Mouse (Mus musculus): ENCODE data around the gene Map3k3. TPM values are rescaled to one million over a fixed set of nuclear protein-coding genes. Genes with fewer than 3 reads are reported as not detected.

Map3k3 gene
- polyA plus RNA-seq, 1 experiment from 2014 or later = 26.0 TPM

- TF ChIP-seq EP300 (IDR thresholded peaks at IDR 0.05) (no peak), CTCF (IDR thresholded peaks at IDR 0.05) (no peak)
- Histone ChIP-seq H3K4me1 (ENCODE audit: insufficient read depth, low read depth, low read length) (no peaks in the 10 kb centered on the region), H3K27ac (ENCODE audit: low read length) (no peak overlapping the region), H3K4me3 (ENCODE audit: low read depth, low read length) (no peak overlapping the region), H3K27me3 (replicated peaks; ENCODE audit: insufficient read depth, low read length) (no peaks in the 10 kb centered on the region), H3K4me2 (replicated peaks; ENCODE audit: low read depth, low read length) (peak overlapping the region; percentile 71; the same call in 1 of the 2 replicates), H3K9ac (replicated peaks; ENCODE audit: low read depth) (no peak overlapping the region), H3K9me3 (ENCODE audit: low read length) (no peaks in the 10 kb centered on the region), H3K36me3 (ENCODE audit: insufficient read depth, low read length) (no peaks in the 10 kb centered on the region)
- DNase-seq (ENCODE audit: low spot score) (no peak), ATAC-seq (no peak)
- WGBS = 67% methylated on average over 5 of the region's 5 CpGs
Measured at GRCm38 (mm10) chr11:106192241-106192640, 107.8 kb downstream of the Map3k3 start.

DNA sequence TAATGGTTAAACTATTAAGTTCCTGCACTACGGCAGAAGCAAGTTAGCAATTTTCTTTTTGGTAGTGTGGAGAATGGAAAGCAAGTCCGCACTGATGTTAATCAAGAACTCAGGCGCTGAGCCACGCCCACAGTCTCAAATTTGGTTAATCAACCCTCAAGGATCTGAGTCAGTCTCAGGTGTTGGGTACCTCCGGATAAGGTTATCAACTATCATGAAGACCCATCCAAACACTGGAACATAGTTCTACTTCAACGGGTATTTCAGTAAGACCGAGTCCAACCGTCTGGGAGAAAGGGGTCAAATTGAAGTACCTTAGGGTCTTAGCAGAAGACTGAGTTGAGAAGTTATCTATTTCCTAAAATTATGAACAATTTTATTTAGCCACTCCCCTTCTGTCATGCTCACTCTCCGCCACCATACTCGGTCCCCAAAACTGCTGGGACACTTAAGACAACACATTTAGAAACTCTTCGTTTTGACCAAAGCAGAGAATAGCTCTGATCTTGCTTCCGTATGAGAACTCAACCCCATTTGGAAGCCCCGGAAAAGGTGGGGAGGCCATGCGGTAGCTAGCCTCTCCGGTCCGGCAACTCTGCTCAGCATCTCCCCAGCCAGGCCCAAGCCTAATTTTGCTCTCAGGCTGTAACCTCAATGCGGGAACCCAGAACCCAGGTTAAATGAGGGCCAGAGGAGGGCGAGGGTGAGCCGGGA lies 108.4 kb downstream of the Map3k3 start:
- no peaks in the 10 kb centered on the region for H3K9me3 ChIP-seq (ENCODE audit: low read length)
- ATAC-seq = no peak; the same call in 1 of the 2 replicates
- H3K27ac ChIP-seq (ENCODE audit: low read length) = peak overlapping the region; percentile 71
- H3K36me3 ChIP-seq (ENCODE audit: insufficient read depth, low read length) = no peaks in the 10 kb centered on the region
- H3K9ac ChIP-seq (replicated peaks; ENCODE audit: low read depth) = peak overlapping the region; percentile 48
- peak overlapping the region; percentile 71 for H3K4me2 ChIP-seq (replicated peaks; ENCODE audit: low read depth, low read length)
- DNase-seq (ENCODE audit: low spot score) = peak; percentile 20
- no peaks in the 10 kb centered on the region for H3K27me3 ChIP-seq (replicated peaks; ENCODE audit: insufficient read depth, low read length)
- H3K4me1 ChIP-seq (ENCODE audit: insufficient read depth, low read depth, low read length) = no peaks in the 10 kb centered on the region
- WGBS = 6% methylated on average over 19 of the region's 19 CpGs
- TF ChIP-seq EP300 (IDR thresholded peaks at IDR 0.05) (no peak), CTCF (IDR thresholded peaks at IDR 0.05) (peak; percentile 49; the same call in 1 of the 2 replicates)
- H3K4me3 ChIP-seq (ENCODE audit: low read depth, low read length) = peak overlapping the region; percentile 62

DNA sequence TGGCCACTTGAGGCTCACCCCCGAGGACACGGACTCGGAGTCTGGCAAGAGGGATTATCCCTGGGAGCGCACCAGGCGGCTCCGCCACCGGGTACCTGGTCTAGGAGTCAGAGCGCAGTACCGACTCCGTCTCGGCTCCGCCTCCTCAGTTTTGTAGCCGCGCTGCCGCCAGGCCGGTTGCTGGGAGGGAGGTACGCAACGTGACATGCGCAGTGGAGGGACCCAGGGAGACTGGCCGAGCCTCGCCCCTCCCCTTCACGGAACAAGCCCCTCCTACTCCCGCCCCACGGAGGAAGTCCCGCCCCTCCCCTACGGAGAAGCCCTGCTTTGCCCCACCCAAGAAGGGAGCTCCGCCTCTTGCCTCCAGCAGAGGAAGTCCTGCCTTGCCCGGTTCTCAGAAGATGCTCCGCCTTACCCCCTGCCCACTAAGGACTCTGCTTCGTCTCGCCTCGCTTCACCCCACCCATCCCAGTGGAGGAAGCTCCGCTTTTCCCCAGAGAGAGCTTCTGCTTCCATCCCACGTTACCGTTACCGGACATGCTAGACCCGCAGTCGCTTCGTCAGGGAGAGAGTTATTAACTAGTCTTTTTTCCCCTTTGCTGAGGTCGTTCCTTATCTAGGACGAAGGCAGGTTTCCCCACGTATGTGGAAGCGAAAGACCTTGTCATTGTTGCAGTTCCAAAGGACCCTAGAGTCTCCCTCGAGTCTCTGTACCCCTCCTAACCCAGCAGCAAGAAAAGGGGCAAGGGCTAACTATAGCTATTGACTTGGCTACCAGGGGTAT lies 109.2 kb downstream of the Map3k3 start:
- 0 out of 2 replicates have a peak, but pooled peaks cover 3% of the 10 kb centered on the region for H3K36me3 ChIP-seq (ENCODE audit: insufficient read depth, low read length)
- H3K9ac ChIP-seq (replicated peaks; ENCODE audit: low read depth) = peak overlapping the region; percentile 50
- H3K4me3 ChIP-seq (ENCODE audit: low read depth, low read length) = peak overlapping the region; percentile 62
- 4% methylated on average over 44 of the region's 44 CpGs for WGBS
- H3K4me1 ChIP-seq (ENCODE audit: insufficient read depth, low read depth, low read length) = no peaks in the 10 kb centered on the region
- no peaks in the 10 kb centered on the region for H3K27me3 ChIP-seq (replicated peaks; ENCODE audit: insufficient read depth, low read length)
- H3K27ac ChIP-seq (ENCODE audit: low read length) = peak overlapping the region; percentile 88
- TF ChIP-seq EP300 (IDR thresholded peaks at IDR 0.05) = no peak
- no peak; the same call in 1 of the 2 replicates for TF ChIP-seq CTCF (IDR thresholded peaks at IDR 0.05)
- H3K4me2 ChIP-seq (replicated peaks; ENCODE audit: low read depth, low read length) = peak overlapping the region; percentile 71
- ATAC-seq (peak; percentile 98), DNase-seq (ENCODE audit: low spot score) (peak; percentile 100)
- H3K9me3 ChIP-seq (ENCODE audit: low read length) = no peaks in the 10 kb centered on the region

DNA sequence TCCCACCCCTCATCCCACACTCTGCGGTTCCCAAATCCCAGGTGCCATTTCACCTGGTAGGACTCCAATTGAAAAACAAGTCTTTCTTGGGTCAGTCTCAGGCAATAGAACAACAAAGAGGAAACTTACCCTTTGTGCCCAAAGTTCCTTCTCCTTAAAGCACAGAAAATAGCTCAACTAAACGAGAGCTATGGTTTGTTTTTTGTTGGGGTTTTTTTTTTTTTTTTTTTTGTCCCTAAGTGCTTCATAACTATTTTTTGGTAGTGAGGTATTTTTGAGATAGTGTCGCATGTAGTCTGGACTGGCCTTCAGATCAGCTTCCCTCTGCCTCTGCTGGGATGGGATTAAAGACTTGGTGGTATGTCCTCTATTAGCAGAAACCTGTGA lies 109.7 kb downstream of the Map3k3 start:
- TF ChIP-seq CTCF (IDR thresholded peaks at IDR 0.05) (no peak), EP300 (IDR thresholded peaks at IDR 0.05) (no peak)
- Histone ChIP-seq H3K9me3 (ENCODE audit: low read length) (no peaks in the 10 kb centered on the region), H3K9ac (replicated peaks; ENCODE audit: low read depth) (peak overlapping the region; percentile 50), H3K4me3 (ENCODE audit: low read depth, low read length) (peak overlapping the region; percentile 62), H3K4me2 (replicated peaks; ENCODE audit: low read depth, low read length) (peak overlapping the region; percentile 71), H3K27me3 (replicated peaks; ENCODE audit: insufficient read depth, low read length) (no peaks in the 10 kb centered on the region), H3K36me3 (ENCODE audit: insufficient read depth, low read length) (0 out of 2 replicates have a peak, but pooled peaks cover 3% of the 10 kb centered on the region), H3K4me1 (ENCODE audit: insufficient read depth, low read depth, low read length) (no peaks in the 10 kb centered on the region), H3K27ac (ENCODE audit: low read length) (peak overlapping the region; percentile 88)
- DNase-seq (ENCODE audit: low spot score) (no peak), ATAC-seq (no peak)
- WGBS = 21% methylated on average over 3 of the region's 3 CpGs

GRCm38 (mm10) chr11:106194891-106195290 lies 110.5 kb downstream of the Map3k3 start:
- H3K4me1 ChIP-seq (ENCODE audit: insufficient read depth, low read depth, low read length) = no peaks in the 10 kb centered on the region
- H3K27ac ChIP-seq (ENCODE audit: low read length) = peak overlapping the region; percentile 61
- H3K27me3 ChIP-seq (replicated peaks; ENCODE audit: insufficient read depth, low read length) = no peaks in the 10 kb centered on the region
- ATAC-seq (no peak), DNase-seq (ENCODE audit: low spot score) (no peak)
- no peak for TF ChIP-seq CTCF (IDR thresholded peaks at IDR 0.05)
- H3K4me3 ChIP-seq (ENCODE audit: low read depth, low read length) = no peak overlapping the region
- no peaks in the 10 kb centered on the region for H3K9me3 ChIP-seq (ENCODE audit: low read length)
- WGBS = 80% methylated on average over 7 of the region's 7 CpGs
- no peak overlapping the region for H3K9ac ChIP-seq (replicated peaks; ENCODE audit: low read depth)
- H3K4me2 ChIP-seq (replicated peaks; ENCODE audit: low read depth, low read length) = no peak overlapping the region
- H3K36me3 ChIP-seq (ENCODE audit: insufficient read depth, low read length) = 0 out of 2 replicates have a peak, but pooled peaks cover 3% of the 10 kb centered on the region

GRCm38 (mm10) chr11:106195341-106195740 lies 110.9 kb downstream of the Map3k3 start:
- H3K9ac ChIP-seq (replicated peaks; ENCODE audit: low read depth) = no peak overlapping the region
- no peaks in the 10 kb centered on the region for H3K9me3 ChIP-seq (ENCODE audit: low read length)
- H3K4me1 ChIP-seq (ENCODE audit: insufficient read depth, low read depth, low read length) = no peaks in the 10 kb centered on the region
- no peak overlapping the region for H3K4me3 ChIP-seq (ENCODE audit: low read depth, low read length)
- TF ChIP-seq CTCF (IDR thresholded peaks at IDR 0.05) (no peak), EP300 (IDR thresholded peaks at IDR 0.05) (0 out of 2 replicates have a peak, but pooled peaks have one; percentile 13)
- no peak for ATAC-seq
- no peak overlapping the region for H3K4me2 ChIP-seq (replicated peaks; ENCODE audit: low read depth, low read length)
- DNase-seq (ENCODE audit: low spot score) = peak; percentile 51
- 0 out of 2 replicates have a peak, but pooled peaks cover 3% of the 10 kb centered on the region for H3K36me3 ChIP-seq (ENCODE audit: insufficient read depth, low read length)
- no peaks in the 10 kb centered on the region for H3K27me3 ChIP-seq (replicated peaks; ENCODE audit: insufficient read depth, low read length)
- H3K27ac ChIP-seq (ENCODE audit: low read length) = peak overlapping the region; percentile 61

Measured in lung, postnatal 0 days (tissue).